8 mouse cellular contexts compared by ENCODE assay signal in genomic region chr14:101640153-101640843, GRCm38 (mm10). TPM values are rescaled to one million over a fixed set of nuclear protein-coding genes. Genes with fewer than 3 reads are reported as not detected.
A peak's percentile ranks its signal among the peaks of the same experiment; 100 is the strongest.
DNase-seq lines count a peak whose midpoint lies in the region; ATAC-seq and TF ChIP-seq lines count a peak whose summit lies in the region.

TSS of gene Commd6 (minus strand) at chr14:101640686.

- H3K9me3 ChIP-seq in MEL (replicated peaks; ENCODE audit: insufficient read depth, low read length) = no peaks in the 10 kb centered on the region
- no peaks in the 10 kb centered on the region for H3K9me3 ChIP-seq in lung, embryonic 16.5 days (ENCODE audit: control insufficient read depth, low read length)

- no peaks in the 10 kb centered on the region; a peak in 2 of 4 replicates for H3K27me3 ChIP-seq in MEL (ENCODE audit: control insufficient read depth in 1 of 2, insufficient read depth in 2 of 2, low read length in 2 of 2)
- no peaks in the 10 kb centered on the region for H3K27me3 ChIP-seq in cerebellum, adult 2 months (ENCODE audit: control insufficient read depth, insufficient read depth, low read length)
- H3K27me3 ChIP-seq in lung, embryonic 16.5 days (ENCODE audit: control insufficient read depth, insufficient read depth, low read depth, low read length) = no peaks in the 10 kb centered on the region

- H3K4me2 ChIP-seq in lung, embryonic 16.5 days (ENCODE audit: low read depth, low read length) = peak within 1 kb of the TSS; percentile 76

- no peak for TF ChIP-seq RAD21 in MEL (IDR thresholded peaks at IDR 0.05; ENCODE audit: low read depth, low read length)

- peak within 1 kb of the TSS; percentile 74 for H3K9ac ChIP-seq in MEL (ENCODE audit: control insufficient read depth, low read depth, low read length, poor library complexity, severe bottlenecking)
- H3K9ac ChIP-seq in lung, embryonic 16.5 days (ENCODE audit: low read length) = peak within 1 kb of the TSS; percentile 79

- H3K36me3 ChIP-seq in MEL (ENCODE audit: control insufficient read depth in 1 of 2, insufficient read depth in 2 of 2, low read length in 2 of 2) = peaks cover 0 to 9% of the 10 kb centered on the region in 2 experiments; a peak in 2 of 4 replicates
- H3K36me3 ChIP-seq in lung, embryonic 16.5 days (ENCODE audit: control insufficient read depth, insufficient read depth, low read length) = peaks cover 3% of the 10 kb centered on the region; the same call in 1 of the 2 replicates

- DNase-seq in MEL (ENCODE audit: low read depth, low spot score) = peak; percentile 95
- DNase-seq in cerebellum, adult 2 months = peak; percentile 92 to 94
- DNase-seq in forelimb bud, embryonic 11.5 days (ENCODE audit: low read depth, low spot score) = peak; percentile 89
- DNase-seq in layer of hippocampus, adult 9-10 months (ENCODE audit: low spot score) = peak; percentile 90
- DNase-seq in ovary, postnatal 10 days (ENCODE audit: low spot score) = peak; percentile 75
- peak; percentile 84 to 85 for DNase-seq in thymus, postnatal 10 days (ENCODE audit: low spot score in 2 of 2)

- H3K4me1 ChIP-seq in MEL (ENCODE audit: control insufficient read depth in 1 of 2, insufficient read depth in 2 of 2, low read length in 2 of 2) = peaks cover 0 to 2% of the 10 kb centered on the region in 2 experiments; a peak in 2 of 4 replicates
- peaks cover 3% of the 10 kb centered on the region; the same call in 1 of the 2 replicates for H3K4me1 ChIP-seq in cerebellum, adult 2 months (ENCODE audit: control insufficient read depth, insufficient read depth, low read length)
- H3K4me1 ChIP-seq in lung, embryonic 16.5 days (replicated peaks; ENCODE audit: control insufficient read depth, insufficient read depth, low read length) = peaks cover 3% of the 10 kb centered on the region; the same call in 1 of the 2 replicates

- no peak for TF ChIP-seq CTCF in MEL (IDR thresholded peaks at IDR 0.05 in 2 of 3, conservative IDR thresholded peaks at IDR 0.05 in 1 of 3; ENCODE audit: control insufficient read depth in 1 of 3, insufficient read depth in 1 of 3, low read depth in 2 of 3, low read length in 3 of 3, poor library complexity in 1 of 3, severe bottlenecking in 1 of 3)
- TF ChIP-seq CTCF in cerebellum, adult 2 months (IDR thresholded peaks at IDR 0.05; ENCODE audit: borderline replicate concordance, insufficient read depth, low read depth, low read length) = 0 out of 2 replicates have a peak, but pooled peaks have one; percentile 1

- H3K79me2 ChIP-seq in MEL (ENCODE audit: control insufficient read depth, insufficient read depth, low read length, poor library complexity) = peaks cover 9% of the 10 kb centered on the region

- peak; percentile 97 to 98 for ATAC-seq in hematopoietic stem cell, adult 5-6 weeks (replicated peaks in 1 of 2; ENCODE audit: insufficient read depth in 1 of 2, low FRiP score in 2 of 2, low TSS enrichment in 1 of 2, low read depth in 1 of 2, poor library complexity in 2 of 2, severe bottlenecking in 2 of 2)
- peak; percentile 99 for ATAC-seq in lung, embryonic 16.5 days (ENCODE audit: low read depth)

- H3K4me3 ChIP-seq in MEL (ENCODE audit: control insufficient read depth in 1 of 2, insufficient read depth in 1 of 2, low read depth in 2 of 2, low read length in 2 of 2) = peak within 1 kb of the TSS; percentile 85 to 97
- peak within 1 kb of the TSS; percentile 95 for H3K4me3 ChIP-seq in cerebellum, adult 2 months (replicated peaks; ENCODE audit: insufficient read depth, low read depth, low read length)
- peak within 1 kb of the TSS; percentile 76 for H3K4me3 ChIP-seq in lung, embryonic 16.5 days (ENCODE audit: low read length)

- TF ChIP-seq POLR2A in MEL (IDR thresholded peaks at IDR 0.05; ENCODE audit: control insufficient read depth in 1 of 2, insufficient read depth in 1 of 2, low read depth in 1 of 2, low read length in 2 of 2, poor library complexity in 1 of 2) = peak; percentile 71 to 91
- peak; percentile 88 for TF ChIP-seq POLR2A in cerebellum, adult 2 months (IDR thresholded peaks at IDR 0.05; ENCODE audit: borderline replicate concordance, insufficient read depth, low read length)

- peak within 1 kb of the TSS; percentile 83 for H3K27ac ChIP-seq in MEL (ENCODE audit: control insufficient read depth, low read depth, low read length)
- peak within 1 kb of the TSS; percentile 85 for H3K27ac ChIP-seq in cerebellum, adult 2 months (ENCODE audit: insufficient read depth, low read length)
- H3K27ac ChIP-seq in lung, embryonic 16.5 days (ENCODE audit: low read length) = peak within 1 kb of the TSS; percentile 86

- under 1% methylated on average over 39 of the region's 39 CpGs for WGBS in cerebellum, adult 2 months
- under 1% methylated on average over 39 of the region's 39 CpGs for WGBS in lung, embryonic 16.5 days

- TF ChIP-seq EP300 in MEL (IDR thresholded peaks at IDR 0.05; ENCODE audit: low read depth in 1 of 2, low read length in 2 of 2) = no peak

TF ChIP-seq in MEL, 35 proteins besides CTCF, POLR2A, EP300 and RAD21:
- no peak for TF ChIP-seq RCOR1 (IDR thresholded peaks at IDR 0.05; ENCODE audit: low read depth, low read length)
- TF ChIP-seq ZKSCAN1 (IDR thresholded peaks at IDR 0.05; ENCODE audit: low read depth, low read length) = no peak
- no peak for TF ChIP-seq SMC3 (IDR thresholded peaks at IDR 0.05; ENCODE audit: low read depth, low read length)
- TF ChIP-seq POLR2AphosphoS2 (IDR thresholded peaks at IDR 0.05; ENCODE audit: low read length) = peak; percentile 82
- TF ChIP-seq NELFE (IDR thresholded peaks at IDR 0.05; ENCODE audit: low read depth, low read length) = peak; percentile 81
- peak; percentile 93 for TF ChIP-seq NRF1 (IDR thresholded peaks at IDR 0.05; ENCODE audit: insufficient read depth, low read depth, low read length, poor library complexity, severe bottlenecking)
- no peak for TF ChIP-seq GATA1 (IDR thresholded peaks at IDR 0.05; ENCODE audit: low read depth, low read length)
- TF ChIP-seq TCF12 (IDR thresholded peaks at IDR 0.05; ENCODE audit: low read depth, low read length) = peak; percentile 8; the same call in 1 of the 2 replicates
- TF ChIP-seq MXI1 (IDR thresholded peaks at IDR 0.05; ENCODE audit: low read depth, low read length) = peak; percentile 31; the same call in 1 of the 2 replicates
- TF ChIP-seq KAT2A (conservative IDR thresholded peaks at IDR 0.05; ENCODE audit: low read depth, low read length) = no peak; the same call in 1 of the 2 replicates
- 0 out of 2 replicates have a peak, but pooled peaks have one; percentile 12 for TF ChIP-seq CHD1 (IDR thresholded peaks at IDR 0.05; ENCODE audit: low read depth, low read length)
- TF ChIP-seq SIN3A (IDR thresholded peaks at IDR 0.05; ENCODE audit: low read length) = peak; percentile 78
- TF ChIP-seq MAZ (IDR thresholded peaks at IDR 0.05; ENCODE audit: low read depth, low read length) = no peak
- peak; percentile 12; the same call in 1 of the 2 replicates for TF ChIP-seq MAX (IDR thresholded peaks at IDR 0.05; ENCODE audit: low read length)
- TF ChIP-seq JUND (IDR thresholded peaks at IDR 0.05; ENCODE audit: low read depth, low read length) = no peak
- TF ChIP-seq ZMIZ1 (IDR thresholded peaks at IDR 0.05; ENCODE audit: low read depth, low read length) = peak; percentile 30; the same call in 1 of the 2 replicates
- TF ChIP-seq ELF1 (IDR thresholded peaks at IDR 0.05; ENCODE audit: low read depth, low read length) = peak; percentile 95
- peak; percentile 26; the same call in 1 of the 2 replicates for TF ChIP-seq USF1 (IDR thresholded peaks at IDR 0.05; ENCODE audit: low read depth, low read length)
- peak; percentile 51; the same call in 1 of the 2 replicates for TF ChIP-seq TBP (IDR thresholded peaks at IDR 0.05; ENCODE audit: low read depth, low read length)
- TF ChIP-seq HCFC1 (IDR thresholded peaks at IDR 0.05; ENCODE audit: low read depth, low read length) = peak; percentile 82
- 0 out of 2 replicates have a peak, but pooled peaks have one; percentile 45 for TF ChIP-seq UBTF (IDR thresholded peaks at IDR 0.05; ENCODE audit: borderline replicate concordance, insufficient read depth, low read depth, low read length)
TF ChIP-seq in MEL: peak in this region for 14.

RNA-seq across cellular contexts. Expression of gene Commd6, which starts in this region (rescaled TPM):
- 51.7 and 61.2 TPM in 2 replicates for total RNA-seq in MEL (2012; rRNA removed)
- polyA plus RNA-seq in MEL (2012; ENCODE audit: insufficient read depth in 1 of 2, insufficient read length in 2 of 2, low read depth in 1 of 2, low replicate concordance in 2 of 2, missing spikeins in 1 of 2) = 10 to 100 TPM in 1 of 2 experiments, not detected in 1; 57.3 TPM
- polyA plus RNA-seq in cerebellum, adult 2 months (2012; rRNA removed) = 58.6 and 60.0 TPM in 2 replicates
- total RNA-seq in hematopoietic stem cell, adult 5-6 weeks (2017) = 29.4 and 43.9 TPM in 2 replicates
- 91.2 and 98.5 TPM in 2 replicates for polyA plus RNA-seq in lung, embryonic 16.5 days (2015; fragmentation: Nextera tagmentation; extraction: Ambion mirVana)

Comparison
In these comparisons a context has a peak if more than half of its experiments do, and no peak if none do; other contexts are left out.
1. Peak in every context shown above with its lines: DNase-seq, ATAC-seq, H3K4me3 ChIP-seq and H3K27ac ChIP-seq.